Mouse (Mus musculus) neural tube, embryonic 10.5 days (tissue): Measurements from ENCODE around the gene Lpcat4.
A peak's percentile ranks its signal among the peaks of the same experiment; 100 is the strongest.

Source experiments
- DNase-seq: peaks from one replicate; pipeline ENCODE4 v3.0.0-alpha.2; 2017; ENCODE audit warnings: low spot score; ENCODE audit errors: extremely low spot score

The Lpcat4 gene

DNA sequence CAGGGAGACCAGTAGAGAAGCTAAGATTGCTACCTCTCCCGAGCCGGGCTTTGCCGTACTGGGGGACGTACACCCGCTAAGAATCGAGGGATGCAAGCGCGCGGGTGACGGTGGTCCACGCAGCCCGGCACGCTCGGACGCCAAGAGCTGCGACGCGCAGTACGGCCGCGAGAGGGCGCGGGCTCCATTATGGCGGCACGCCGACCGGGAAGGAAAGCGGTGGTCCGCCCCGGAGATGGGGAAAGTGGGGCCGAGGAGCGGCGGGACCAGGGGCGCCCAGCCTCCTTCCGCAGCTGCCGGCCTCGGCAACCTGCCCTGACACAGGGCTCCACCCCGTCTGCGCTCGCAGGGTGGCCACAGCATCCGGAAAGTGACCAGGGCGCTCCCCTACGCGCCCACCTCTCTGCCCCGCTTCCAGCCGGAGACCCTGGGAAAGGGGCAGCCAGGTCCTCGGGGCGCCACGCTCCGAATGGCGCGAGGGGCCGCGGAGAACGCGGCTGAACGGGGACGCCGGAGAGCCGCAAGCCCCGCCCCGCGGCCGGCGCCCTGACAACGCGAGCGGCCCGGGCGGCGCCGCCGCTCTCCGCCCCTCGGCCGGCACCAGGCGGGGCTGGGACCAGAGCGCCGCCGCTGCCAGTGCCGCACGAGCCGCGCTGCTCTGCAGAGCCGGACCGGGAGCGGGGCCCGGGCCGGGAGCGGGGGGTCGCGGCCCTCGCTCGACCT is at the start of gene Lpcat4:
Gene Lpcat4 (plus strand): TSS at position 257 of the 723 bp plus-strand sequence.
- peak; percentile 93 for DNase-seq

DNA sequence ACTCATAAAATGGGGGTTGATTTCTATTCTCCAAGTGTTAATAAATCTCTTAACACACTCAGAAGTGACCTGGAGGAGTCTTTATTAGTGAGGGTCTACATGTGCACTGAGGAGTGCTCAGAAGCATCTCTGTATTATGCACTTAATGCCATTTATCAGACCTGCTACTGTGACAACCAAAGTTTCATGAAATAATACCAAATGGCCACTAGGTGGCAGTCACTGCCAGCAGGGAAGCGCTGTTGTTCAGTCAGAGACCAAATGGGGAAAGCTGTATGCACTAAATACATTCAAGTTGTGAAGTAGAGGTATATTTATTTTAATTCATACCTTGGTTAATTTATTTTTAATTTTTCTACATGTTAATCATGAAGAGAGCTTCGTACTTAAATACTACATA is 42.4 kb upstream of the Lpcat4 start:
- DNase-seq = no peak

DNA sequence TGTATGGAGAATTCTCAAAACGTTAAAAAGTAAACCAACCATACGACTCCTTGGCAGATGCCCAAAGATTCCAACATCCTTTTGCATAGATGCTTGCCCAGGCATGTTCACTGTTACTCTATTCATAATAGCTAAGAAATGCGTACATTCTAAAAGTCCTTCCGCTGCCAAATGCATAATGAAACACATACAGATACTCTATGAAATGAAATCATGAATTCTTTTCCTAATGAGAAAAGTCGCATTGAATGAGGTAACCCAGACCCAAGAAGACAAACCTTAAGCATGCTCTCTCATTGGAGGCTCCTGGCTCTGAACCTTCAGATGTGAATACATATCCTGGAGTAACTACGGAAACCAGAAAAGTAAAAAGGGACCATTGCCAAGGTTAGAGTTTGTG is 36.2 kb upstream of the Lpcat4 start:
- DNase-seq = no peak

DNA sequence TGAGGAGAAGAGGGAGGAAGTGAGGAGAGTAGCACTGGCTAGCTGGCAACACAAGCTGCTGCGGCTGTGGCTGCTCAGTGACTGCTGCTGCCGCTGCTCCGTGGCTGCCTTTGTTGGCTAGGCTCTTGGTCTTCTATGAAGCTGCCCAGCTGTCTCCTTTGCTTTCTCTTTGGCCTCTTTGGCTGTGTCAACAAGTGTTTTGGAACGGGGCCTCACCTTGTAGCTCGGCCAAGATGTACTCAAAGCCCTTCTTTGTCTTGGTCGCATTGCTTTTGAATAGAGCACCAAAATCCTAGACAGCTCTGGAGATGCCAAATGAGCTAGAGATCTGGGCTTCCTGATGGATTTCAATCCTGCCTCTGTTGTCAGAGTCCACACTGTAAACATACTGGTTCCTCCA is 29.1 kb upstream of the Lpcat4 start:
- DNase-seq = no peak

DNA sequence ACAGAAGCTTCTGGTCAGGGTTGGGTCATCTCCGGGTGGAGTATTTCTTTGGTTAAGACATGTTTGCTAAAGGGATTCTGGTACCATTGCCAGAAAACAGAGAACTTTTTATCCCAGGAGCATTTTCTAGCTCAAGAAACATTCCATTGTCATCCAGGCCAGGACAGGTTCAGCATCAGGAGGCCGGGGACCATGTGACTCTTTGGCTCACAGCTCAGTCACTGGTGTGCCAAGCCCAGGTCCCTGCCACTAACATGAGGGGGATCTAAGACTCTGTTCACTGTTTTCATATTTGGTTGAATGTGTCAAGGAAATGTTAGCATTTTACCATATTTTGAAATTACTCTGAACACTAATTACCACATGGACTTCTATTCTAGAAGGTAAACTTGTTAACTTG is 28.6 kb upstream of the Lpcat4 start:
- no peak for DNase-seq

DNA sequence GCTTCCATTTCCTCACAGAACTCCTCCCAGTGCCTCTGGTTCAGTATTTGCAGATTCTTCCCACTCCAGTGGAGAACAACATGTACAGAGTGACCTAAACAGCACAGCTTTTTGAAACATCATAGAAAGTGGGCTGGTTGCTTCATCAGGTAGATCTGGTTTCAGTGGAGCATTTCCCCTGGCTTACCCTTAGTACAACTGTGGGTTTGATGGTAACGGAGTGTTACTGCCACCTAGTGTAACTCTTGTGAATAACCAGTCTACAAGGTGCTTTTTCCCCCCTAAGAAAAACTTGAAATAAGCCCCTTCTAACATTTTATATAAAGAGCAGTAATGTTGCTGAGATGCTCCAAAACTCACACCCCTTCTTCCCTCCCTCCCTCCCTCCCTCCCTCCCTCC is 23.3 kb upstream of the Lpcat4 start:
- DNase-seq = no peak

DNA sequence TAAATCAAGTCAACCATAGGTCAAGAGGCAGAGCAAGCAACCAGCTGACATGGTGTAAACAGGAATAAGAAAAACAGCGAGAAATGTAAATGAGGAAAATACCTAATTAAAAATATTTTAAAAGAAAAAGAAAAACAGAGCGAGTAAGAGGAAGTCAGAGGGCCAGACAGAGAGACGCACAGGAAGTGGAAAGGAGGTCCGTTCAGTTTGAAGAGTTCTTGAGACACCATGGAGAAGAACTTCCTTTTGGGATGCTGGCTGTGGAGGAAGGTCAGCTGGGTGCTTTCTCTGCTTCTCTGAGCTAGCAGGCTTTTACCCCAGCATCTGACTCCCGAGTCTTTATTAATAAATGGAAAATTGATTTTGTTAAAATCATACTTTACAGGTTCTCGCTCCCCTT is 21.7 kb upstream of the Lpcat4 start:
- DNase-seq = no peak

DNA sequence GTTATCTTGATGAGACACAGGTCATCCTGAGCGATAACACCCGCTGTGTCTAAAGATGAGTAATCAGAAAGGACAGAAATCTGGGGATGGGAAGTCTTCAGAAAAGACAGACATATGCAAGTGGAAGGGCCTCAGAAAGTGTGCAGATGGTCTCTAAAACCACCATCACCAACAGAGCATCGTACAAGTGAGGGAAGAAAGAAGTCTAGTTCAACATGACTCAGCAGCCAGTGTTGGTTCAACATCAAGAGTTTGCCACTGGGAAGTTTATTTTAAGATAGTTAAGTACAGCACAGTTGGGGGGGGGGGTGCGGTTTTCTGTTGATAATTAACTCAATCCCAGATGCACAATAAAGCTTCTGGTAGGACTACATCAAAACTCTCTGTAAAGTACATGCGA is 18.4 kb upstream of the Lpcat4 start:
- no peak for DNase-seq

DNA sequence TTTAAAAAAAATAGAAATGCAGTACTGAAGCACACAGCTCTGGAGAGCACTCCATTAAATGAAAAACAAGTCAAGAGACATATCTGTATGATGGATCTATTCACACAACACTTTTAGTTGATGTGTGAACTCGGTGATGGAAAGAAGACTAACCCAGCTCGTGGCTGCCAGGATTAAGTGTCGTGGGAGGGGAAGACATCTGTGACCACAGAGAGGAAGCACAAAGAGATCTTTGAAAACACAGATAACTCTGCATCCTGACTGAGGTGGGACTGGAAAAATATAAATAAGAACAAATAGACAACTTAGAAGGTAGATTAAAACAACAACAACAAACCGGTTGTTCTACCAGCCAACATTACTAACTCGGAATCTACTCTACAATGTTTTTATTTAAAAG is 16.7 kb upstream of the Lpcat4 start:
- DNase-seq = no peak

DNA sequence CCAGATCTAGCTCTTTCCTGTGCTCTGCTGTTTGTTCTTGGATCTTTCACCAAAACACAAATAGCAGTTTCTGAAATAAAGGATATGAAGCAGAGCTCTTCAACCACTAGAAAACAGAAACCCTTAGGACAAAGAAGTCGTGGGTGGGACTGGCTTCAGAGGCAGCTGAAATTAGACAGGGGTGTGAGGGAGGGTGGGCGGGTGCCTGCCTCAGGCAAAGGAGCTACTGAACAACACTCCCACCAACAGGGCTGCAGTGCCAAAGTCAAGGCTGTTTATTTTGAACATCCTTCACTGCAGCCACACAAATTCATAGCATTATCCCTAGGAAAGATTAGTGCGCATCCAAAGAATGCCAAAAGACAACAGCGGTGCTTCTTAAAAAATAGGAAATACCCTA is 14.9 kb upstream of the Lpcat4 start:
- no peak for DNase-seq

DNA sequence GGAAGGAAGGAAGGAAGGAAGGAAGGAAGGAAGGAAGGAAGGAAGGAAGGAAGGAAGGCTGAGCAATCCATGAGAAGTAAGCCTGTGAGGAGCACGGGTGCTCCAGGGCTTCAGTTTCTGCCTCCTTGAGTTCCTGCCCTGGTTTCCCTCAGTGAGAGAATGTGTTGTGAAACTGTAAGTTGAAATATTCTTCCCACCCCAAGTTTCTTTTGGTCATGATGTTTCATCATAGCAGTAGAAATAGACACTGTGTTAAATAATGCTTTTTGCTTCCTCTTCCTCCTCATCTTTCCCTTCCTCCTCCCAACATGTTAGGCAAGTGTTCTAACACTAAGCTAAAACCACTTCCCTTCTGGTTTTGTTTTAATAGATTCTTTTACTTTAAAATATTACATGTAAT is 6.6 kb upstream of the Lpcat4 start:
- DNase-seq = no peak

DNA sequence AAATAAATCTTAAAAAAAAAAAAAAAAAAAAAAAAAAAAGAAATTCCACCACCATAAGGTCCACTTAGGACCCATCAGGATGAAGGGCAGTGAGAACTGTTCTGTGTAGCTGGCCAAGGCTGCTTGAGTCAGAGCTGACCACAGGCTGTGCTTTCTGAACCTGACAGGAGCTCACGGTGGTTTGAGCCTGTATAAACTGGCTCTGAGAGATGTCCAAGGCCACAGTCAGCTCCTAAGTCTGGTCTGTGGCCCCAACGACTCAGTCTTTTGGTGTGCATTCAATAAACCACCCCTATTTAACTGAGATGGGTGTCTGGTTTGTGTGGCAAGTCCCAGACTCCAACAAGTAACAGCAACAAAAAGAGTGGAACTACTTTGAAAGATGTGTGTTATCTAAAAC is 2.6 kb upstream of the Lpcat4 start:
- DNase-seq = no peak

DNA sequence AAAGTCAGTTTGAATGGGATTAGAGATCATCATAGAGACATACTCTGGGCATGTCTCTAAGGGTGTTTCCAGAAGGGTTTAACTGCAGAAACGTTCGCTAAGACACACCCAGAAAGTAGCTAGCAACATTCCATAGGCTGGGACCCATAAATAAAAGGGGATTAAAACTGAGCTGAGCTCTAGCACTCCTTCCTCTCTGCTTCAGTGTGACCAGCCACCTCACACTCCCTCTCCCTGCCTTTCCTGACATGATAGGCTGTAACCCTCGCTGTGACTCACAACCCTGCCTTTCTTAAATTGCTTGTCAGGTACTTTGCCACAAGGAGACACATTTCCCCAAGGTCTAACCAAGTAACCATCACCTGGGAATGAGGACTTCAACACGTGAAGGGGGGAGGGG is 1.3 kb upstream of the Lpcat4 start:
- no peak for DNase-seq

DNA sequence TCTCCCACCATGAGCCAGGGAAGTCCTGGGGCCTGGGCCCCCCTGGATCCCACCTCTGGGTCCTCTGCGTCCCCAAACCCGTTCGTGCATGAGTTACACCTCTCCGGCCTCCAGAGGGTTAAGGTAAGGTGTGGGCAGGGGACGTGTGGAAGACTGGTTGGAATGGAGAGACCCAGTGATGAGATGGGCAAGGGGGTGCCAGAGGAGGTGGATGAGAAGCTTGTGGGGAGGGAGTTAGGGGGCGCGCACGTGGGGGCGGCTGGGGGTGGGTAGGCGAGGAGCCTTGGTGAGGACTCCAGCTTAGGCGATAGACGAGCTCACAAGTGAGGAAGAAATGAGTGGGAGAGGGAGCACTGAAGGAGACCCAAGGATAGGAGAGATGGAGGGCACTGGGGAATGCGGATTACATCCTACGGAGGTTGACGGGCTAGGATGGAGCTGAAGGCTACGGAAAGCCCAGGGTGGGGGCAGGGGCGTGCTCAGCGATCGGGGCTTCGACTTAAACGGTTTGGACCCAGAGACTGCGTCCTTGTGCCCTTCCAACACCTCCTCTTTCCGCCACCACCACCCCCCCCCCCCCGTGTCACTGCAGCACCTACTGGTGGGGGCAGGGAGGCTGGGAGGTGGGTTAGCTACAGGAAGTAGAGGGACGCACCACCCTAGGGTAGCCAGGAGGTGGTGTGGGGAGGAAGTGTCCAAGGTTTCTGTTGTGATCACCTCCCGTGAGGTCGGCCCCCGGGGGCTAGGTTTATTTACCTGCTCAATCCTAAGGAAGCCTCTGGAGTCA is 860 bp downstream of the Lpcat4 start:
- DNase-seq = peak; percentile 57

DNA sequence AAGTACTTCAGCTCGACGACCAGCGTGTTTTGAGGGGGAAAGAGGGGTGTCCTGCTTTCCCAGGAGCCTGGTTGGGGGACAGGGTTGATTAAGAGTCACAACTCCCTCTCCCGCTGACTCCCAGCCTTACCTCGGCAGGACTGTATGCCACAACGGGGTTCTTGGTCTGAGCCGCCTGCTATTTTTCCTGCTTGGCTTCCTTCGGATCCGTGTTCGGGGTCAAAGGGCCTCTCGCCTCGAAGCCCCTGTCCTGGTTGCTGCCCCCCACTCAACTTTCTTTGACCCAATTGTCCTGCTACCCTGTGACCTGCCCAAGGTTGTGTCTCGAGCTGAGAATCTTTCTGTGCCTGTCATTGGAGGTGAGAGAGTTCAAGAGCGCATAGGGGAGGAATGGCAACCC is 2.5 kb downstream of the Lpcat4 start:
- no peak for DNase-seq

DNA sequence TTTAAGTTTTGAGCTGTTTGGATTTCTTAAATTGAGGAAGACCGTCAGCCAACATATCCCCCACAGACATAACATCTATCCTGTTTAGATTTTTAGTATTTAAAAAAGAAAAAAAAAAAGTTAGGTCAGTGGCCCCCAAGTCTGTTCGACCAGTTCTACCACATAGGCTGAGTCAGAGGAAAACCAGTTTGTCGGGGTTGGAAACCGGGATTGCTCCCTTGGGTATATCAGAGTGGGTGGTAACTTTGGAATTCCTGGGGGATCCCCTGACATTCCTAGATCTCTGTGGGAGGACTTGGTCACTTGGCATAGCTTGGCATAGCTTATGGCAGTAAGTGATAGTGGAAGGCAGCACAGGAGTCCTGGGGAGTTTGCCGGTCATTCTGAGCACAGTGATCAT is 6.0 kb downstream of the Lpcat4 start:
- no peak for DNase-seq

DNA sequence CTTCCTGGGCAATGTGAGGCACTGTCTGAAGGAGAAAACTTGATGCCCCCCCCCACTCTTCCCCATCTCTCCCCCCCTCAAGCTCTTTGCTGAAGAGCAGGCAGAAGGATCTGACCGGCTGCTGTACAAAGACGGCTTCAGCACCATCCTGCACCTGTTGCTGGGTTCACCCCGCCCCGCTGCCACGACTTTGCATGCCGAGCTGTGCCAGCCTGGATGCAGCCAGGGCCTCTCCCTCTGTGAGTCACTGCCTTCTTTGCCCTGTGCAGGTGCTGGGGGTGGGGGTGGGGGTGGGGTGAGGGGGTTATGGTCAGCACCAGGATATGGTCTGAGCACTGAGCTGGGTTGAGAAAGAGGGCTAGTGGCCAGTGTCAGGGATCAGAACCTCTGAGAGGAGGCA is 6.9 kb downstream of the Lpcat4 start:
- DNase-seq = no peak

DNA sequence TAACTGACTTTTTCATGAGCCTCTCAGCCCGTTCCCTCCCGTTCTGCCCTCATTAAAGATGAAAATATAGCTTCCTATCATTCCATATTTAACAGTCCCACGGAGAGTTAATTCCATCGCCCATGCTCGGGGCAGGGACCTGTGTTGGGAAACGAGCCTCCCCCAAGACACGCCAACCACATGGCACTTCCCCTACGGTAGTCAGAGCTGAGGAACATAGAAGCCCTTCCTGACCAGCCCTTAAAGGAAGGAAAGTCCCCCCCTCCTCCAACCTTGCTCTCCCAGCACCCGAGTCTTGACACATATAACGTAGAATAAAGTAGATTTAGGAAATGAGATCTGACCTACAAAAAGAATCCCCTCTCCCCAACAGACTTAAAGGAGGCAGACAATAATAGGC is 8.1 kb downstream of the Lpcat4 start:
- DNase-seq = no peak

DNA sequence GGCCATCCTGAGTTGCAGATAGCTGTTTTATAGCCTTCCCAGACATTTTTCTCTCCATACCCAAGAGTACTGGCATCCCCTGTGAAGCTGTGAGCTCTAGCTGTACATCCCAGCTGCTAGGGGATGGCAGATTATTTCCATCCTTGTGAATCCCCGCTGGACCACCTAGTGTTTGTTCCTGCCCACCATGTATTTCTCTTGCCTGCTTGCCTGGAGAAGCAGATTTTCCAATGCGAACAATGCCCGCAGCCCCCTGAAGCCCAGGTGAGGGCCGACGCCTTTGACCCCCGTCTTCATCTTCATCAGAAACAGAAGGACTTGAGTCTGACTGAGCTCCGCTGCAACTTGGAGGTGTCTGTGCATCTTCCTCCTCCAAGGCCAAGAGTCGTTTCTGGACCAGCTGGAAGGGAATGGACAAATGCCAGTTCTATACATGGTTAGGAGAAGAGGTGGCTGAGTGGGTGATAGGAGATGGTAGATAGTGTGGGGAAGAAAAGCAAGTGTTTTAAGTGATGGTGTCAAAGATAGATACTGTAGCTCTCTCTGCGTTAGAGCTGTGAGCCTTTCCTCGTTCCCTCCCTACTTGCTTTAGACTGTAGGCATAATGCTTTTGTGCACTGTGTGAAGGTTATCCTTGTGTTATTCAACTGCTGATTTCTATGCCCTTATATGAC is 10.6 kb downstream of the Lpcat4 start:
- DNase-seq = no peak

DNA sequence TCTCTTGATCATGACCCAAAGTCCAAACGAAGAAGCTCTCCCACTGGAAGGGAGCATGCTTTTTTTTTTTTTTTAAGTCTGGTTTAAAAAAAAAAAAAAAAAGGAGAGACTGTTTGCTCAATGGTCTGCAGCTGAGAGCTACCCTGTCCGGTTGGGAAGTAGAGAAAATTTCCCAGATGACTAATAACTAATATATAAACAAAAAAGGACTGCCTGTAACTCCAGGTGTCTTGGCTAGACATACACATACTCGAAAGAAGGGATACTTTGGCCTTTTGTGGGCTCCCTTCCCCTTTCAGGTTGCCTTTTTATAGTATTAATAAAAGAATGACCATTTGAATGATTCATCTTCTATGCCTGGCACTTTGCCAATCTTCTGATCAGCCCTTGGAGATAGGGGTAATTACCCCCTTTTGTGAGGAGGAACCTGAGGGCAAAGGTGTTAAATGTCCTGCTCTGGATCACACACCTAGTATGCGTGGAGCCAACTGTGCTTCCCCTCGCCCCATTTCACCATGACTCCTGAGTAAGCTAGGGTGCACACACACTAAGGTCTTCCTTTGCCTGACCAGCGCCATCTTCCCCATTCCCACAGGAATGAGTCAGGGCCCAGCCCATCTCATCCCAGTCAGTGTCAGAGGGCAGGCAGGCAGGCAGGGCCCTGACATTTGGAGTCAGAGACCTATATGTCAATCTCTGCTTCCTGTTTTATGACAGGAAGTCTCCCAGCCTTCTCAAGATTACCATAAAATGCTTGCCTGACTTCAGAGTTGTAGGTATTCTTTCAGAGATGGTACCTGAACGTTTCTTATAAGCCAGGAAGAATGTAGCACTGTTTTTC is 15.6 kb downstream of the Lpcat4 start:
- no peak for DNase-seq

DNA sequence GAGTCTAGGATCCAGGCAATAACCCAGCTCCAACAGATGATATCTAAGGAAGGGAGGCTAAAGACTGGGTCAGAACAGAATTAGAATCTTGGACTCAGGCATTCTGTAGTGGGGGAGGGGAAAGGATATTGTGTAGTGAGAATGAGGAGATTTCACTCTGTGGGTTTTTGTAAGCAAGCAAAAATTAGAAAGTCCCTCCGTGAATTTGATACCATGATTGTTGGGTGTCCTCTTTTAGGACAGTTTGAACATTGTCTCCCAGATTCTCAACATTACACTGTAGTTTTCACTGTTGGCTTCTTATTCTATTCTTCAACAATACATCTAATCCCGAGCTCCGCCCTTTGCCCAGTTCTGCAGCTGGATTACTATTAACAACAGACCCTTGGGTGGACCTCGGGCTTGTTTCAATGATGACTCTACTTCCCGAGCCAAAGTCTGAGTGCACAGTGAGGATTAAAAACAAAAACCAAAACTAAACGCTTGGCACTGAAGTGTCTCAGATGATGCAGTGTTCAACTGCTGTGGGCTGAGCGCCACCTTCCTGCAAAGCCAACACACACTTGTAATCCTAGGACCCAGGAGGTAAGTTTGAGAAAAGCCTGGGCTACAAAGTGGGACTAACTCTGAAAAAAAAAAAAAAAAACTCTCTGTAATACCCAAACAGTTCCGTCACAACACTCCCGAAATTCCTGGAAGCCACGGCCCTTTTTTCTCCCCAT is 20.1 kb downstream of the Lpcat4 start, which contains the start of gene Nutm1:
Gene Nutm1 (minus strand): TSS at position 51 of the 722 bp plus-strand sequence.
- no peak for DNase-seq
